Mouse (Mus musculus) liver, embryonic 14.5 days (tissue): ENCODE measurements around the gene Ccdc122. TPM values are rescaled to one million over a fixed set of nuclear protein-coding genes. Genes with fewer than 3 reads are reported as not detected.
"Not testable (repeated sequence)": the region's sequence is repeated elsewhere in the genome, so short reads cannot be mapped to it uniquely, and the experiment has no call there.

Experiments
- ATAC-seq: fragments of 200-750 bp; cut with Nextera tagmentation; 2 replicates; pipeline ENCODE4 v1.8.0; 2017; ENCODE audit warnings: moderate number of reproducible peaks, mild to moderate bottlenecking, moderate library complexity; ENCODE audit not compliant: insufficient read depth
- DNase-seq, 3 experiments: peaks; one replicate each; pipeline ENCODE4 v3.0.0-alpha.2; 2012 to 2013; ENCODE audit warnings: low read depth in 3 of 3, low spot score in 3 of 3
- H3K27ac ChIP-seq: fragments of 300-500 bp; sonication (generic); 2 replicates; pipeline ENCODE4 v1.5.1; 2014; ENCODE audit warnings: moderate library complexity, mild to moderate bottlenecking, control low read depth, inconsistent platforms
- H3K27me3 ChIP-seq: fragments of 300-500 bp; sonication (generic); 2 replicates; pipeline ENCODE4 v1.6.1; 2014; ENCODE audit warnings: mild to moderate bottlenecking, low read length, moderate library complexity; ENCODE audit not compliant: control insufficient read depth, insufficient read depth
- H3K36me3 ChIP-seq: fragments of 300-500 bp; sonication (generic); replicated peaks from 2 replicates; pipeline ENCODE4 v1.6.1; 2014; ENCODE audit warnings: low read depth; ENCODE audit not compliant: control insufficient read depth, insufficient read depth
- H3K4me1 ChIP-seq, 2 experiments: fragments of 200-500 bp in 1 of 2; fragments of 300-500 bp in 1 of 2; sonication (generic) in 1 of 2; replicated peaks; 2 replicates each; pipeline ENCODE4 v1.6.1; 2012 to 2014; ENCODE audit warnings: antibody characterized with exemption in 1 of 2, inconsistent platforms in 1 of 2, low read length in 1 of 2; ENCODE audit not compliant: control insufficient read depth in 2 of 2, insufficient read depth in 2 of 2
- H3K4me2 ChIP-seq: fragments of 300-500 bp; sonication (generic); 2 replicates; pipeline ENCODE4 v1.6.1; 2014; ENCODE audit warnings: low read depth, mild to moderate bottlenecking, control low read depth, moderate library complexity
- H3K4me3 ChIP-seq, 2 experiments: fragments of 200-500 bp in 1 of 2; fragments of 300-500 bp in 1 of 2; sonication (generic) in 1 of 2; 2 replicates each; pipeline ENCODE4 v1.5.1; 2012 to 2014; ENCODE audit warnings: low read depth in 2 of 2, low read length in 2 of 2, mild to moderate bottlenecking in 2 of 2, control low read depth in 1 of 2, inconsistent platforms in 1 of 2, moderate library complexity in 1 of 2; ENCODE audit not compliant: insufficient read depth in 1 of 2
- H3K9ac ChIP-seq: fragments of 300-500 bp; sonication (generic); replicated peaks from 2 replicates; pipeline ENCODE4 v1.6.1; 2014; ENCODE audit warnings: mild to moderate bottlenecking, control low read depth, moderate library complexity
- H3K9me3 ChIP-seq: fragments of 300-500 bp; sonication (generic); 2 replicates; pipeline ENCODE4 v1.6.1; 2016; ENCODE audit warnings: low read length, mixed read lengths; ENCODE audit not compliant: control insufficient read depth
- CTCF ChIP-seq: IDR thresholded peaks from 2 replicates; pipeline ENCODE4 v1.5.1; 2016; ENCODE audit warnings: antibody characterized with exemption, low read depth, control low read depth
- EP300 ChIP-seq: IDR thresholded peaks from 2 replicates; pipeline ENCODE4 v1.6.1; 2016; ENCODE audit warnings: antibody characterized with exemption, low read depth
- WGBS: fragments of 180-500 bp; shearing (Covaris S2); extraction: QIAGEN DNeasy Blood & Tissue Kit; methylation state at CpG from one replicate; pipeline ENCODE4 v1.1.7; 2014; ENCODE audit not compliant: insufficient replicate concordance; 5-methylcytosine and 5-hydroxymethylcytosine counted together
- polyA plus RNA-seq, 2 experiments: library from polyadenylated mRNA; depleted of rRNA in 1 of 2; stranded (reverse) in 1 of 2; unstranded in 1 of 2; fragments of >200 nt; fragmentation: Nextera tagmentation in 1 of 2; extraction: Ambion mirVana in 1 of 2; gene quantifications; 2 replicates each; pipeline versions ENCODE4 v1.2.1 to v1.2.3; 2012 to 2014

Ccdc122 gene
- polyA plus RNA-seq (2012; rRNA removed) (0.57 and 0.75 TPM in 2 replicates), polyA plus RNA-seq (2014; fragmentation: Nextera tagmentation; extraction: Ambion mirVana) (1.4 and 1.8 TPM in 2 replicates)

DNA sequence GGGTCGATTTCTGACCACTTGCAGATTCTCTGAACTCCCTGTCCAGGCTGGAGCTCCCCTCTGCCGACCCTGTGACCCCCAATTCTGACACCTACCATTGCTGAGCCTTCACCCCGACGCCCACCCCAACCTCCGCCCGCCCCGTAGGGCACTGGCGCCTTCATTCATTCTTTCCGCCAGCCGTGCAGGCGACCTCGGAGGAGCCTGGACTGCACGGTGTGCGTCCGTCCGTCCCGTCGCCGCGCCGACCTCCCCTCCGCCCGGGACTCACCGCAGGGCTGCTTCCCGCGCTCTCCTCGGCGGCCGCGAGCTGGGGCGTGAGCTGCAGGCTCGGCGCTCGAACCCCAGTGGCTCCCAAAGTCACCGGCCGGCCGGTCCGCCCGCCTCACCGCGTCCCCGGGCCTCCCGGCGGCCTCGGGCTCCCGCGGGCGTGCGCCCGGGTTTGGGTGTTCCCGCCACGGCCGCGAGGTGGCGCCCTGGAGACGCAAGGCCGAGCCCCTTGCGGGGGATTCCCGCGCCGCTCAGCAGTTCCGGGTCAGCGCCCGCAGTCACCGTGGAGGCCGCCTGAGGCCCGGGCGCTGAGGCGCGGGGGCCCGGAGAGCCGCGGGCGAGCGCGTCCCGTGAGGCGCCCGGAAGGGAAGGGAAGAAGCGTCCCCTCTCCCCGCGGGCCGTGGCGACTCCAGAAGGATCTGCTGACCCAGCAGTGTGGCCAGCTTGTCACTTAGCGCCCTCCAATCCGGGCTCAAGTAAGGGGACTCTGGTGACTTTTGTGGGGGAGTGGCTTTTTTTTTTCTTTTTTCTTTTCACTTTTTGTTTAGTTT is at the start of gene Ccdc122, which contains the start of gene Lacc1:
TSS of gene Ccdc122 (plus strand) at position 547 of the 821 bp plus-strand sequence.
TSS of gene Lacc1 (minus strand) at position 679 of the 821 bp plus-strand sequence.
- H3K4me3 ChIP-seq: peak within 1 kb of the TSS; percentile 65 to 68
- peak; percentile 81 for ATAC-seq

GRCm38 (mm10) chr14:76990351-76990750 is 46.2 kb upstream of the Ccdc122 start:
- not testable (repeated sequence) for H3K4me1 ChIP-seq, H3K4me3 ChIP-seq, H3K27me3 ChIP-seq, H3K36me3 ChIP-seq, ATAC-seq, H3K9ac ChIP-seq, H3K27ac ChIP-seq, H3K9me3 ChIP-seq, DNase-seq, H3K4me2 ChIP-seq
- WGBS: 63% methylated on average over 2 of the region's 2 CpGs

More for the DNA sequence above, at the start of gene Ccdc122, which contains the start of gene Lacc1:
- no peaks in the 10 kb centered on the region for H3K27me3 ChIP-seq
- peaks cover 0 to 12% of the 10 kb centered on the region in 2 experiments; a peak in 3 of 4 replicates for H3K4me1 ChIP-seq
- peak within 1 kb of the TSS; percentile 74 for H3K4me2 ChIP-seq
- no peaks in the 10 kb centered on the region for H3K9me3 ChIP-seq
- H3K36me3 ChIP-seq: no peaks in the 10 kb centered on the region
- DNase-seq: peak; percentile 34 to 51 (median 39)
- peak within 1 kb of the TSS; percentile 64 for H3K9ac ChIP-seq
- no peak for TF ChIP-seq EP300
- peak; percentile 69 for TF ChIP-seq CTCF
- under 1% methylated on average over 86 of the region's 86 CpGs for WGBS
- H3K27ac ChIP-seq: no peak within 1 kb of the TSS

- no peak for TF ChIP-seq CTCF
- TF ChIP-seq EP300: no peak
- Histone ChIP-seq H3K4me3 (no peak overlapping the region), H3K9me3 (no peaks in the 10 kb centered on the region), H3K9ac (no peak overlapping the region), H3K27ac (no peak overlapping the region), H3K4me2 (no peak overlapping the region), H3K36me3 (no peaks in the 10 kb centered on the region), H3K27me3 (no peaks in the 10 kb centered on the region), H3K4me1 (no peaks in the 10 kb centered on the region)
- no peak for DNase-seq
- WGBS: 57% methylated on average over 8 of the region's 8 CpGs
- no peak for ATAC-seq
These were observed 31.8 kb upstream of the Ccdc122 start for GRCm38 (mm10) chr14:77004740-77005139.

DNA sequence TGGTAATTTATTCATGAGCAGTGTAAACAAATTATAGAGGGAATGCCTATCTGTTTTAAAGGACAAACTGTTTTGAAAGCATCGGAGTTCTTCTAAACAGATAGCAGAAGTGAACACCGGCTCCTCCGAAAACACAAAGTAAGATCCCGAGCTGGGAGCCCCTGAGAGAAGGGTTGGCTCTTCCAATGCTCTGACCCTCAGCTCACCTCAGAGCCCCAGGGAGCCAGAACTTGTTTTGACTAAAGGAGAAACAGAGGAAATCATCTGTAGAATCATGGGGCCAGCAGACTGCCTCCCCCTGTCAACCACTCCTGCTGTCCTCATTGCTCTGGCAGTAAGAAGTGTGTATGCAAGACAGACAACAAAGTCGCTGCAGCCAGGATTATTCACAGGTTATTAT is 31.0 kb upstream of the Ccdc122 start:
- no peaks in the 10 kb centered on the region for H3K27me3 ChIP-seq
- no peaks in the 10 kb centered on the region for H3K36me3 ChIP-seq
- no peak overlapping the region for H3K9ac ChIP-seq
- DNase-seq (no peak), ATAC-seq (no peak)
- no peak overlapping the region for H3K4me3 ChIP-seq
- no peak overlapping the region for H3K27ac ChIP-seq
- 73% methylated on average over 5 of the region's 5 CpGs for WGBS
- H3K4me1 ChIP-seq: no peaks in the 10 kb centered on the region
- H3K9me3 ChIP-seq: no peaks in the 10 kb centered on the region
- TF ChIP-seq CTCF: no peak
- TF ChIP-seq EP300: no peak
- no peak overlapping the region for H3K4me2 ChIP-seq

DNA sequence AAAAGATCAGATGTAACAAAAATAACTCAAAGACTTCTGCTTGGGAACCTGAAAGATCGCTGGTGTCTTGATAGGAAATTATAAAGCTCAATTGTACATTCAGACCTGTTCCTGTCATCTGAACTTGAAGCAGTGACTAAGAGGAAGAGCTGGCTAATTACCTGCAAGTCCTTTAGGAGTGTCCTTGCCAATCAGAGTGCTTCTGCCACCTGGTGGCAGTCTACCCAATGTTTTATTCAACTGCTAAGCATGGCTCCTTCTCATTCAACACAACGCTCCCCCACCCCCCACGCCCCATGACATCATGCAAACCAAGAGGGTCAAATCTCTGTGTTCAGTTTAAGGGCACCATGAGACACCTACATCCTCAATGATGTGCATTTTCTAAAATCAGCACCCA is 28.3 kb upstream of the Ccdc122 start:
- H3K9me3 ChIP-seq: no peaks in the 10 kb centered on the region
- TF ChIP-seq CTCF (peak; percentile 69), EP300 (no peak)
- no peak overlapping the region for H3K4me2 ChIP-seq
- H3K27me3 ChIP-seq: no peaks in the 10 kb centered on the region
- H3K36me3 ChIP-seq: no peaks in the 10 kb centered on the region
- WGBS: 16% methylated on average over 3 of the region's 3 CpGs
- no peak overlapping the region for H3K27ac ChIP-seq
- DNase-seq (peak; percentile 24 to 44 (median 28)), ATAC-seq (no peak)
- H3K9ac ChIP-seq: no peak overlapping the region
- no peaks in the 10 kb centered on the region for H3K4me1 ChIP-seq
- H3K4me3 ChIP-seq: no peak overlapping the region
